Mouse (Mus musculus) CH12.LX (cell line): ENCODE results near the gene Btbd6. TPM values are rescaled to one million over a fixed set of nuclear protein-coding genes. Genes with fewer than 3 reads are reported as not detected.

Experiments
- DNase-seq: peaks from one replicate; pipeline ENCODE4 v3.0.0-alpha.2; 2013; ENCODE audit errors: extremely low read depth
- H3K27ac ChIP-seq: 2 replicates; pipeline ENCODE4 v1.5.1; 2012; ENCODE audit warnings: low read depth, mild to moderate bottlenecking, control low read depth, moderate library complexity; ENCODE audit not compliant: insufficient read depth
- H3K27me3 ChIP-seq: replicated peaks from 2 replicates; pipeline ENCODE3; 2012; ENCODE audit warnings: inconsistent platforms
- H3K36me3 ChIP-seq, 2 experiments: replicated peaks in 1 of 2; 2 replicates each; pipeline versions ENCODE3 to v1.6.1; 2012; ENCODE audit warnings: inconsistent platforms in 1 of 2, low read length in 1 of 2, mild to moderate bottlenecking in 1 of 2, mixed read lengths in 1 of 2, moderate library complexity in 1 of 2; ENCODE audit not compliant: control insufficient read depth in 1 of 2, insufficient read depth in 1 of 2
- H3K4me1 ChIP-seq, 2 experiments: 2 replicates each; pipeline ENCODE4 v1.6.1; 2012; ENCODE audit warnings: inconsistent platforms in 1 of 2, moderate library complexity in 1 of 2; ENCODE audit not compliant: insufficient read depth in 2 of 2, control insufficient read depth in 1 of 2
- H3K4me2 ChIP-seq: 2 replicates; pipeline ENCODE4 v1.6.1; 2012; ENCODE audit warnings: low read depth, mild to moderate bottlenecking, control low read depth; ENCODE audit not compliant: poor library complexity, insufficient read depth, severe bottlenecking
- H3K4me3 ChIP-seq, 3 experiments: fragments of 150-350 bp in 1 of 3; sonication (generic) in 1 of 3; replicated peaks in 1 of 3; 2 replicates each; pipeline versions ENCODE3 to v1.5.1; 2011 to 2012; ENCODE audit warnings: low read depth in 2 of 3, low read length in 2 of 3, mild to moderate bottlenecking in 2 of 3, moderate library complexity in 2 of 3, control low read depth in 1 of 3, improper control_type of control experiment in 1 of 3, inconsistent platforms in 1 of 3, mixed read lengths in 1 of 3; ENCODE audit not compliant: poor library complexity in 1 of 3
- H3K79me2 ChIP-seq: replicated peaks from 2 replicates; pipeline ENCODE4 v1.6.1; 2012; ENCODE audit warnings: mild to moderate bottlenecking, moderate library complexity; ENCODE audit not compliant: control insufficient read depth, poor library complexity, insufficient read depth, severe bottlenecking; ENCODE audit errors: extremely low read depth
- H3K9ac ChIP-seq: 2 replicates; pipeline ENCODE4 v1.6.1; 2012; ENCODE audit warnings: low read depth, mild to moderate bottlenecking, control low read depth, moderate library complexity; ENCODE audit not compliant: insufficient read depth
- H3K9me3 ChIP-seq: replicated peaks from 2 replicates; pipeline ENCODE3; 2012; ENCODE audit warnings: low read length, inconsistent platforms, mixed read lengths
- BHLHE40 ChIP-seq: IDR thresholded peaks from 2 replicates; pipeline ENCODE4 v1.6.1; 2011; ENCODE audit warnings: mild to moderate bottlenecking, low read depth, low read length, improper control_type of control experiment
- CHD1 ChIP-seq: IDR thresholded peaks from 2 replicates; pipeline ENCODE4 v1.6.1; 2012; ENCODE audit warnings: low read depth, low read length, improper control_type of control experiment, inconsistent platforms
- E2F4 ChIP-seq: IDR thresholded peaks from 2 replicates; pipeline ENCODE4 v1.6.1; 2011; ENCODE audit warnings: low read depth, low read length, improper control_type of control experiment; ENCODE audit not compliant: insufficient replicate concordance
- ETS1 ChIP-seq: conservative IDR thresholded peaks from 2 replicates; pipeline ENCODE4 v1.6.1; 2012; ENCODE audit warnings: low read depth, mild to moderate bottlenecking, inconsistent platforms, low read length, improper control_type of control experiment, moderate library complexity
- JUN ChIP-seq: IDR thresholded peaks from 2 replicates; pipeline ENCODE4 v1.6.1; 2011; ENCODE audit warnings: low read depth, mild to moderate bottlenecking, low read length, improper control_type of control experiment, moderate library complexity; ENCODE audit not compliant: insufficient read depth
- KAT2A ChIP-seq: IDR thresholded peaks from 2 replicates; pipeline ENCODE4 v1.6.1; 2012; ENCODE audit warnings: low read length, improper control_type of control experiment, inconsistent platforms; ENCODE audit not compliant: insufficient replicate concordance
- MAX ChIP-seq: IDR thresholded peaks from 2 replicates; pipeline ENCODE4 v1.6.1; 2011; ENCODE audit warnings: low read length, improper control_type of control experiment
- MEF2A ChIP-seq: IDR thresholded peaks from 2 replicates; pipeline ENCODE4 v1.6.1; 2014; ENCODE audit warnings: low read depth, mild to moderate bottlenecking, inconsistent platforms, low read length, improper control_type of control experiment, borderline replicate concordance
- MXI1 ChIP-seq: IDR thresholded peaks from 2 replicates; pipeline ENCODE4 v1.6.1; 2011; ENCODE audit warnings: mild to moderate bottlenecking, low read depth, low read length, improper control_type of control experiment
- NRF1 ChIP-seq: IDR thresholded peaks from 2 replicates; pipeline ENCODE4 v1.6.1; 2014; ENCODE audit warnings: low read depth, mild to moderate bottlenecking, inconsistent platforms, low read length, improper control_type of control experiment, moderate library complexity
- PAX5 ChIP-seq: IDR thresholded peaks from 2 replicates; pipeline ENCODE4 v1.6.1; 2012; ENCODE audit warnings: low read length, inconsistent platforms, mixed read lengths
- POLR2A ChIP-seq: IDR thresholded peaks from 2 replicates; pipeline ENCODE4 v1.6.1; 2011; ENCODE audit warnings: low read depth, mild to moderate bottlenecking, improper control_type of control experiment, low read length
- SMC3 ChIP-seq: IDR thresholded peaks from 2 replicates; pipeline ENCODE4 v1.6.1; 2011; ENCODE audit warnings: low read depth, low read length, improper control_type of control experiment
- TBP ChIP-seq: conservative IDR thresholded peaks from 2 replicates; pipeline ENCODE4 v1.6.1; 2011; ENCODE audit warnings: low read depth, low read length, improper control_type of control experiment
- TCF12 ChIP-seq: IDR thresholded peaks from 2 replicates; pipeline ENCODE4 v1.6.1; 2014; ENCODE audit warnings: low read depth, mild to moderate bottlenecking, inconsistent platforms, low read length, improper control_type of control experiment
- UBTF ChIP-seq: IDR thresholded peaks from 2 replicates; pipeline ENCODE4 v1.6.1; 2012; ENCODE audit warnings: low read depth, mild to moderate bottlenecking, inconsistent platforms, low read length, improper control_type of control experiment, moderate library complexity
- USF1 ChIP-seq: IDR thresholded peaks from 2 replicates; pipeline ENCODE4 v1.6.1; 2014; ENCODE audit warnings: low read depth, mild to moderate bottlenecking, inconsistent platforms, low read length, improper control_type of control experiment
- USF2 ChIP-seq: conservative IDR thresholded peaks from 2 replicates; pipeline ENCODE4 v1.6.1; 2011; ENCODE audit warnings: low read depth, low read length, improper control_type of control experiment
- ZKSCAN1 ChIP-seq: IDR thresholded peaks from 2 replicates; pipeline ENCODE4 v1.6.1; 2012; ENCODE audit warnings: low read depth, inconsistent platforms, low read length, improper control_type of control experiment, borderline replicate concordance
- ZNF384 ChIP-seq: IDR thresholded peaks from 2 replicates; pipeline ENCODE4 v1.6.1; 2012; ENCODE audit warnings: low read depth, low read length, improper control_type of control experiment, inconsistent platforms
- dilution Hi-C: fragments of 300-500 bp; cut with MboI; formaldehyde crosslinking; loops from 2 replicates; pipeline ENCODE4 v1.14.3; 2020; ENCODE audit warnings: low sequenced_read_pairs; ENCODE audit not compliant: extremely low pct_unique_long_range_greater_than_20kb, extremely low pct_ligation_motif_present
- in situ Hi-C: fragments of 300-500 bp; cut with MboI; formaldehyde crosslinking; loops from 3 replicates; pipeline ENCODE4 v1.14.3; 2019; ENCODE audit warnings: low sequenced_read_pairs, low pct_ligation_motif_present, low pct_unique_long_range_greater_than_20kb, mixed read lengths
- polyA plus RNA-seq: library from polyadenylated mRNA; unstranded; fragments of >175 nt; gene quantifications from 2 replicates; pipeline ENCODE4 v1.2.1, GENCODE M21; 2012; ENCODE audit warnings: low read depth; ENCODE audit not compliant: insufficient read length
- total RNA-seq, 2 experiments: library from RNA; depleted of rRNA; stranded (reverse); fragments of 300-350 nt in 1 of 2; fragments of >200 nt in 1 of 2; gene quantifications; 2 replicates each; pipeline ENCODE4 v1.2.3; 2012 to 2014

Btbd6 gene
- total and polyA plus RNA-seq, 3 experiments: 5.6 to 11.9 (median 9.9) TPM

DNA sequence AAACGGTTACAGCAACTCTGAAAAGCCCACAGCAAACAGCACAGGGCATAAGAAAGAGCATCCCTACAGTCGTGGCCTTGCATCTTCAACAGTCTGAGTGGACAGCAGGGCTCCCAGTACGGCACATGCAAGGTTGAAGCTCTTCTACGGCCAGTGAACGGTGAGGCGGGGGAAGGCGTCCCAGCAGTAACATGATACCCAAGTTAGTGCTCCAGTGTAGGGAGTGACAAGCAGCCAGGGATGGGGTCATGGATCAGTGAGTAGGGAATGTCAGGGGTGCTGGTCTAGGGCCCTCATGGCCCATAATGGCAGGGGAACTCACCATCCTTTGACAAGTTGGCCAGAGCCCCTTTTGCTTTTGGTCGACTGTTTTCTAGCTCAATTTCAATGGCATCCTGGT is 7.3 kb upstream of the Btbd6 start:
- H3K4me2 ChIP-seq: no peak overlapping the region
- no peak overlapping the region for H3K4me3 ChIP-seq
- H3K9me3 ChIP-seq: no peaks in the 10 kb centered on the region
- H3K27me3 ChIP-seq: no peaks in the 10 kb centered on the region
- no peaks in the 10 kb centered on the region for H3K79me2 ChIP-seq
- in situ Hi-C loops (no loop called here), dilution Hi-C loops (no loop called here)
- H3K4me1 ChIP-seq: no peaks in the 10 kb centered on the region
- H3K36me3 ChIP-seq: peaks cover 88 to 94% of the 10 kb centered on the region in 2 experiments
- no peak for TF ChIP-seq MEF2A
- TF ChIP-seq TBP: no peak
- TF ChIP-seq POLR2A: no peak
- TF ChIP-seq CHD1: no peak
- no peak for TF ChIP-seq E2F4
- no peak for TF ChIP-seq SMC3
- no peak for TF ChIP-seq ZKSCAN1
- no peak for DNase-seq
- no peak overlapping the region for H3K27ac ChIP-seq
- H3K9ac ChIP-seq: no peak overlapping the region

DNA sequence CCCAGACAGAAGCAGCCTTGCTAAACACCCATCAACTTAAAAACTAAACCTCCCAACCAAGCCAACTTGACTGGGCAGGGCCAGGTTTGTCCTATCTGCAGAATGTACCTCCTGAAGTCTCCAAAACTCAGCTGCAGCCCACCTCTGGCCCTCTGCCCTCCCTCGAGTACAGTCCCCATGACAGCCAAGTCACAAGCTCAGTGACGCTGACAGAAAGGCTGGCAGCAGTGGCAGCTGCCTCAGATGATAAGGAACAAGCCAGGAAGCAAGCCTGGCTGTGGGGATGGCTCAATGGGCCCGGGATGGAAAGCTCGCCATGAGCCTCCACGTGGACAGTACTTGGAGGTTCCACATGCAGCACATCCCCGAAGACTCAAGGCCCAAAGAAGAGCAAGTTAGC is 6.7 kb upstream of the Btbd6 start:
- H3K36me3 ChIP-seq: peaks cover 86 to 94% of the 10 kb centered on the region in 2 experiments
- TF ChIP-seq ZNF384 (no peak), TCF12 (no peak), KAT2A (no peak), ETS1 (no peak), CHD1 (no peak), USF2 (no peak), MAX (no peak), UBTF (no peak), USF1 (no peak), JUN (no peak), SMC3 (no peak), TBP (no peak), MXI1 (no peak), PAX5 (no peak), BHLHE40 (no peak), ZKSCAN1 (no peak), POLR2A (no peak), NRF1 (no peak)
- H3K4me1 ChIP-seq: no peaks in the 10 kb centered on the region
- no peak overlapping the region for H3K9ac ChIP-seq
- no peaks in the 10 kb centered on the region for H3K79me2 ChIP-seq
- in situ Hi-C loops (no loop called here), dilution Hi-C loops (no loop called here)
- H3K27me3 ChIP-seq: no peaks in the 10 kb centered on the region
- no peak overlapping the region for H3K4me2 ChIP-seq
- DNase-seq: no peak
- no peak overlapping the region for H3K4me3 ChIP-seq
- no peak overlapping the region for H3K27ac ChIP-seq
- H3K9me3 ChIP-seq: no peaks in the 10 kb centered on the region
